Mouse (Mus musculus): ENCODE measurements around the gene Dcaf8.

Dcaf8 gene

GRCm38 (mm10) chr1:172147835-172148278 is at the start of gene Dcaf8:
TSS of gene Dcaf8 (plus strand) at chr1:172148084.
- DNase-seq, result peak; percentile 98

GRCm38 (mm10) chr1:172099325-172100033 is 48.4 kb upstream of the Dcaf8 start:
- peak; percentile 92 to 93 for DNase-seq

GRCm38 (mm10) chr1:172103619-172104018 is 44.3 kb upstream of the Dcaf8 start:
- no peak for DNase-seq

GRCm38 (mm10) chr1:172105101-172105500 is 42.8 kb upstream of the Dcaf8 start:
- DNase-seq, result no peak

GRCm38 (mm10) chr1:172107777-172108477 is 40.0 kb upstream of the Dcaf8 start:
- no peak for DNase-seq

- no peak for DNase-seq
Measured at GRCm38 (mm10) chr1:172116948-172117347, 30.9 kb upstream of the Dcaf8 start.

- no peak for DNase-seq
Measured at GRCm38 (mm10) chr1:172119100-172119499, 28.8 kb upstream of the Dcaf8 start.

GRCm38 (mm10) chr1:172119720-172120119 is 28.2 kb upstream of the Dcaf8 start:
- DNase-seq, result peak; percentile 61 to 75

- DNase-seq, result no peak
Measured at GRCm38 (mm10) chr1:172122671-172123070, 25.2 kb upstream of the Dcaf8 start.

- DNase-seq, result no peak
Measured at GRCm38 (mm10) chr1:172124572-172124971, 23.3 kb upstream of the Dcaf8 start.

GRCm38 (mm10) chr1:172126376-172127347 is 21.2 kb upstream of the Dcaf8 start, which contains the start of gene Pex19:
TSS of gene Pex19 (plus strand) at chr1:172126755.
- DNase-seq, result peak; percentile 86 to 89

- peak; percentile 43 to 54 for DNase-seq
Measured at GRCm38 (mm10) chr1:172127487-172127886, 20.4 kb upstream of the Dcaf8 start.

- no peak for DNase-seq
Measured at GRCm38 (mm10) chr1:172128563-172128962, 19.3 kb upstream of the Dcaf8 start.

- DNase-seq, result peak in 1 of 2 experiments; percentile 53
Measured at GRCm38 (mm10) chr1:172129108-172129507, 18.8 kb upstream of the Dcaf8 start.

GRCm38 (mm10) chr1:172129780-172130179 is 18.1 kb upstream of the Dcaf8 start:
- no peak for DNase-seq

- no peak for DNase-seq
Measured at GRCm38 (mm10) chr1:172132319-172132718, 15.6 kb upstream of the Dcaf8 start.

GRCm38 (mm10) chr1:172133535-172133934 is 14.3 kb upstream of the Dcaf8 start:
- DNase-seq, result no peak

- DNase-seq, result no peak
Measured at GRCm38 (mm10) chr1:172134072-172134471, 13.8 kb upstream of the Dcaf8 start.

- DNase-seq, result no peak
Measured at GRCm38 (mm10) chr1:172140160-172140559, 7.7 kb upstream of the Dcaf8 start.

GRCm38 (mm10) chr1:172140825-172141224 is 7.1 kb upstream of the Dcaf8 start:
- peak in 1 of 2 experiments; percentile 47 for DNase-seq

GRCm38 (mm10) chr1:172141529-172141928 is 6.4 kb upstream of the Dcaf8 start:
- peak; percentile 42 to 43 for DNase-seq

GRCm38 (mm10) chr1:172143570-172143969 is 4.3 kb upstream of the Dcaf8 start:
- DNase-seq, result peak; percentile 77 to 80

Measured in kidney, postnatal 36 days (tissue).